Mouse (Mus musculus) liver, embryonic 13.5 days (tissue): Measurements from ENCODE around the gene Cux1. TPM values are rescaled to one million over a fixed set of nuclear protein-coding genes. Genes with fewer than 3 reads are reported as not detected.
A peak's percentile ranks its signal among the peaks of the same experiment; 100 is the strongest.
"Not testable (repeated sequence)": the region's sequence is repeated elsewhere in the genome, so short reads cannot be mapped to it uniquely, and the experiment has no call there.

Experiments used
- ATAC-seq: fragments of 200-750 bp; cut with Nextera tagmentation; 2 replicates; pipeline ENCODE4 v1.8.0; 2017; ENCODE audit warnings: low read depth, mild to moderate bottlenecking, moderate number of reproducible peaks, moderate library complexity
- DNase-seq: peaks from one replicate; pipeline ENCODE4 v3.0.0; 2022
- H3K27ac ChIP-seq: fragments of 300-500 bp; sonication (generic); 2 replicates; pipeline ENCODE4 v1.5.1; 2015; ENCODE audit warnings: moderate library complexity, mild to moderate bottlenecking, inconsistent platforms
- H3K27me3 ChIP-seq: fragments of 300-500 bp; sonication (generic); 2 replicates; pipeline ENCODE4 v1.6.1; 2015; ENCODE audit warnings: mild to moderate bottlenecking, inconsistent platforms
- H3K36me3 ChIP-seq: fragments of 300-500 bp; sonication (generic); 2 replicates; pipeline ENCODE4 v1.6.1; 2015; ENCODE audit warnings: mild to moderate bottlenecking, inconsistent platforms
- H3K4me1 ChIP-seq: fragments of 300-500 bp; sonication (generic); replicated peaks from 2 replicates; pipeline ENCODE4 v1.6.1; 2015; ENCODE audit warnings: inconsistent platforms
- H3K4me2 ChIP-seq: fragments of 300-500 bp; sonication (generic); 2 replicates; pipeline ENCODE4 v1.6.1; 2015; ENCODE audit warnings: inconsistent platforms, mild to moderate bottlenecking, moderate library complexity
- H3K4me3 ChIP-seq: fragments of 300-500 bp; sonication (generic); replicated peaks from 2 replicates; pipeline ENCODE4 v1.5.1; 2015; ENCODE audit warnings: mild to moderate bottlenecking, inconsistent platforms
- H3K9ac ChIP-seq: fragments of 300-500 bp; sonication (generic); 2 replicates; pipeline ENCODE4 v1.6.1; 2015; ENCODE audit warnings: mild to moderate bottlenecking, inconsistent platforms
- H3K9me3 ChIP-seq: fragments of 300-500 bp; sonication (generic); replicated peaks from 2 replicates; pipeline ENCODE4 v1.6.1; 2016; ENCODE audit warnings: inconsistent platforms
- WGBS: fragments of 180-500 bp; shearing (Covaris S2); methylation state at CpG from one replicate; pipeline ENCODE4 v1.1.7; 2015; ENCODE audit not compliant: insufficient replicate concordance; 5-methylcytosine and 5-hydroxymethylcytosine counted together
- polyA plus RNA-seq: library from polyadenylated mRNA; unstranded; fragments of >200 nt; fragmentation: Nextera tagmentation; extraction: Ambion mirVana; gene quantifications from 2 replicates; pipeline ENCODE4 v1.2.1, GENCODE M21; 2015

The Cux1 gene
- polyA plus RNA-seq, 1 experiment from 2014 or later: 16.6 TPM

DNA sequence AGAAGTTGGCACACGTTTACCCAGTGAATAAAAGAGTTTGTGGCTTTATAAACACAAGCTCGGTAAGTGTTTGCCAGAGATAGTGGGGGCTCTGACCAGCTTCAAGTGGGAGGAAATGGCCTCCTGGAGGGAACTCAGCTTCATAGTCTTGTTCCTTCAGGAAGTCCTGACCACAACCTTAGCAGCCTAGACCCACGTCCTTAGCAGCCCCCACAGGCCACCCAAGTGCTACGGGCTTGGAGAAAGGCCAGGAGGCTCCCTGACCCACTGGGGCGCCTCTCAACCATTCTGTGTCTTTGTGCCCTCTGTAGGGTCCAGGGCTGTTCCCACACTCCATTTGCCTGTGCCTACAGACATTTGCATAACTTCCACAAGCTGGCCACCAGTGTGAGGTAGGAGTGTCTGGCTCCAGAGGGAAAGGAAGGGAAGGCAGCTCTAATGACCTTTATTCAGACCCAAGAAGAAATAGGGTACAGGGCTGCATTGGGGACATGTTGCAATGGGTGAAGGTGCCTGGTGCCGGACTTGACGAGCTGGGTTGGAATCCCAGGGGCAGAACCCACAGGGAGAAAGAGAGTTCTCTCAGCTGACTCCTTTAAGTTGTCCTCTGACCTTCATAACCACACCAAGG is 340.9 kb downstream of the Cux1 start:
- WGBS: 32% methylated on average over 7 of the region's 7 CpGs
- no peak overlapping the region for H3K9ac ChIP-seq
- no peak overlapping the region for H3K27ac ChIP-seq
- H3K36me3 ChIP-seq: 0 out of 2 replicates have a peak, but pooled peaks cover 2% of the 10 kb centered on the region
- ATAC-seq (no peak), DNase-seq (no peak)
- 0 out of 2 replicates have a peak, but pooled peaks cover 8% of the 10 kb centered on the region for H3K4me1 ChIP-seq
- H3K9me3 ChIP-seq: no peaks in the 10 kb centered on the region
- H3K4me3 ChIP-seq: no peak overlapping the region
- peaks cover 2% of the 10 kb centered on the region; the same call in 1 of the 2 replicates for H3K27me3 ChIP-seq
- no peak overlapping the region for H3K4me2 ChIP-seq

DNA sequence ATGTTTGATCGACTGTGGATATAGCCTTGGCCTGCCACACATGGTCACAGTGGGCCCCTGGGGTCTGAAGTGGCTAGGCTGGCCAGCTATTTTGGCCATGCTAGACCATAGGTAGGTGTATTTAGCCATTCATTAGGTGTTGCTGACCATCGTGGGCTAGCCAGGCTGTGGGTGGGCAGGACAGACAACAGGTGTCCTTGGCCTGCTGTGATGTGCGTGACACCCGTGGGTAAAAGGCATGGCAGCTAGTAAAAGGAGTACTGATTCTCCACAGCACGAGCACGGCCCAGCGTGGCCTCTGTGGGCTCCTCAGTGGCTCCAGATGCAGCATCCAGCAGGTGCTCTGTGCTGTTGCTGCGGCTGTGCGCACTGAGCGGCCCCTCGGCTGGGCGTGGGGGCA is 348.7 kb downstream of the Cux1 start:
- Histone ChIP-seq H3K27me3 (no peaks in the 10 kb centered on the region), H3K4me2 (no peak overlapping the region), H3K36me3 (no peaks in the 10 kb centered on the region), H3K4me3 (no peak overlapping the region), H3K9ac (no peak overlapping the region), H3K9me3 (0 out of 2 replicates have a peak, but pooled peaks cover 8% of the 10 kb centered on the region), H3K4me1 (peaks cover 8% of the 10 kb centered on the region; the same call in 1 of the 2 replicates), H3K27ac (no peak overlapping the region)
- DNase-seq (no peak), ATAC-seq (no peak)
- WGBS: 75% methylated on average over 12 of the region's 12 CpGs

DNA sequence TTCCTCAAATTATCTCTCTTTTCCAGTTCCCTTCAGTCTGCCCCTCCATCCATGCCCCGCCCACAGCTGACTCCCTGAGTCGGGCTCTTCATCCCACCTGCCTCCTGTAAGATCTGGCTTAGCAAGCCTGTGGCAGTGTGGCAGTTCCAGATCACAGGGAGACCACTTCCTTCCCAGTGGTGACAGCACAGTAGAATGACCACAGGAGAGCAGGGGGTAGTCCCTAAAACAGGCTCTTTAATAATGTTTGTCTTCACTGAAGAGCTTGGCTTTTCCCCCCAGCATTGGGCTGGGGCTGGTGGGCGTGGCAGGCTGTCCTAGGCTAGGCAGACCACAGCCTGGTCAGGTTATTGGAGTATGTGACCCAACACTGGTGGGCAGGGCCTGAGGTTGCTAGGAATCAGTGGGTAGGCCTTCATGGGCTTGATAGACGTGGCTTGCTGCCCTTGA is 349.3 kb downstream of the Cux1 start:
- WGBS: 37% methylated on average over 4 of the region's 4 CpGs

DNA sequence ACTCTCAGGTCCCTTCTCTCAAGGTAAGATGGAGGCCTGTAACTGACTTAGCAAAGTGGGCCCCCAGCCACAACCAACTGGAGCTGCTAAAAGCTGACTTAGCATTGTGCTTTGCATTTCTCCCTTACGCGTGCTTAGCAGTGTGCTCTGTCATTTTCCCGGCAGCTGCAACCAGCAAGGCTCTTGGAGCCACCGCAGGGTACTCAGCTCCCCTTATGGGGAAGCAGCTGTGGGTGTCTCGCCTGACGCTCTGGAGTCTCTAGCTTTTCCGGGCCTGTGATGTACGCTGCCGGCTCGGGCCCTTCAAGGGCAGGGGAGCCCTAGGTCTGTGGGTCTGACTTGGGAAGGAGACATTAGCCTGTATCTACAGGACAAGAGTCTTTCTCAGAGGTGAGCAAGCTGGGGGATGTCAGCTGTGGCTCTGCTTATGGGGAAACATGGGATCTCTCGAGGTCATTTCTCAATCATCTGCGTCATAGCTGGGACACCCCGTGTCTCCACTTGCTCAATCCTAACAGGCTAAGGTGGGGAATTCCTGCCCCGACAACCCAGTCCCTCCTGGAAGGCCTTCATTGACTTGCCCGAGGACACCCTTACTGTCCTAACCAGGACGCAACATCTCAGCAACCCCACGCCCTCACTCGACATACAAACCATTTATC is 350.2 kb downstream of the Cux1 start:
- H3K27me3 ChIP-seq: no peaks in the 10 kb centered on the region
- WGBS: 60% methylated on average over 18 of the region's 18 CpGs
- 0 out of 2 replicates have a peak, but pooled peaks cover 8% of the 10 kb centered on the region for H3K9me3 ChIP-seq
- H3K4me2 ChIP-seq: no peak overlapping the region
- DNase-seq: no peak
- no peaks in the 10 kb centered on the region for H3K36me3 ChIP-seq
- ATAC-seq: no peak
- no peak overlapping the region for H3K9ac ChIP-seq
- no peak overlapping the region for H3K4me3 ChIP-seq
- H3K4me1 ChIP-seq: peaks cover 8% of the 10 kb centered on the region; the same call in 1 of the 2 replicates
- H3K27ac ChIP-seq: no peak overlapping the region

More for the DNA sequence above, 349.3 kb downstream of the Cux1 start:
- no peaks in the 10 kb centered on the region for H3K36me3 ChIP-seq
- no peak for DNase-seq
- H3K9ac ChIP-seq: no peak overlapping the region
- H3K4me2 ChIP-seq: no peak overlapping the region
- H3K4me3 ChIP-seq: no peak overlapping the region
- H3K27me3 ChIP-seq: no peaks in the 10 kb centered on the region
- no peak for ATAC-seq
- no peak overlapping the region for H3K27ac ChIP-seq
- H3K4me1 ChIP-seq: peaks cover 8% of the 10 kb centered on the region; the same call in 1 of the 2 replicates
- H3K9me3 ChIP-seq: 0 out of 2 replicates have a peak, but pooled peaks cover 8% of the 10 kb centered on the region

DNA sequence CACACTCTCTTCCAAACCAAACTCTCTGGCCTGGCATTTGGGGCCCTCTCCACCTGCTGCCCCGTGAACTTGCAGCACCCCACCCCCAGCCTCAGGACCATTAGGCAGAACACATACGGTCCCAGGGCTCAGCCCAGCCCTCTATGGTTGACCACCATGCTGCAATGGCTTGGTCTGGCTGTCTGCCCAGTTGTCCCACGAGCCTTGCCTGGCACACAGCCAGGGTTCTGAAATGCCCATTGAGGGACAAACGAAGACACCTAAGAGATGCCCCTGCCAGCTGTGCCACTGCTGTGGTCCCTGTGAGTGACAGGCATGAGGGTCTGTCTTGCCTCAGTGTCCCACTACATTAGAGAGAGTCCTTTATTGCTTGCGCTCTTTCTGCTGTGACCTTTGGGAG is 351.3 kb downstream of the Cux1 start:
- H3K27ac ChIP-seq: no peak overlapping the region
- 73% methylated on average over 5 of the region's 5 CpGs for WGBS
- ATAC-seq: no peak
- peaks cover 8% of the 10 kb centered on the region; the same call in 1 of the 2 replicates for H3K4me1 ChIP-seq
- no peaks in the 10 kb centered on the region for H3K36me3 ChIP-seq
- no peak for DNase-seq
- no peaks in the 10 kb centered on the region for H3K27me3 ChIP-seq
- H3K4me2 ChIP-seq: no peak overlapping the region
- H3K4me3 ChIP-seq: no peak overlapping the region
- H3K9me3 ChIP-seq: 0 out of 2 replicates have a peak, but pooled peaks cover 8% of the 10 kb centered on the region
- no peak overlapping the region for H3K9ac ChIP-seq

DNA sequence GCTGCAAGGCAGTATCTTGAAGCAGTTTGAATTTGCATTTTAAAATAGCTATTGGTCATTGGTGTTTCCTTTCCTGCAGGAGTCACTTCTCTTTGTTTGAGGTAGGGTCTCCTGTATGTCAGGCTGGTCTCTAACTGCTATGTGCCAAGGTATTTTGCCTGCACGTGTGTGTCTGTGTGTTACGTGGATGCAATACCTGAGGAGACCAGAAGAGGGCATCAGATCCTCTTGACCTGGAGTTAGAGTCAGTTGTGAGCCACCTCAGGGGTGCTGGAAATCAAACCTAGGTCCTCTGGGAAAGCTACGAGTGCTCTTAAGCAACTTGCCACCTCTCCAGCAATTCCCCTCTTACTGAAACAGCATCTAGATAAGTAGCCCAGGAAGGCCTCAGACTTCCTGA is 352.1 kb downstream of the Cux1 start:
- Histone ChIP-seq H3K9me3 (0 out of 2 replicates have a peak, but pooled peaks cover 8% of the 10 kb centered on the region), H3K27me3 (no peaks in the 10 kb centered on the region), H3K36me3 (no peaks in the 10 kb centered on the region), H3K27ac (no peak overlapping the region), H3K4me3 (no peak overlapping the region), H3K9ac (no peak overlapping the region), H3K4me1 (peaks cover 8% of the 10 kb centered on the region; the same call in 1 of the 2 replicates), H3K4me2 (no peak overlapping the region)
- no peak for DNase-seq
- ATAC-seq: no peak
- 80% methylated on average over 3 of the region's 3 CpGs for WGBS

DNA sequence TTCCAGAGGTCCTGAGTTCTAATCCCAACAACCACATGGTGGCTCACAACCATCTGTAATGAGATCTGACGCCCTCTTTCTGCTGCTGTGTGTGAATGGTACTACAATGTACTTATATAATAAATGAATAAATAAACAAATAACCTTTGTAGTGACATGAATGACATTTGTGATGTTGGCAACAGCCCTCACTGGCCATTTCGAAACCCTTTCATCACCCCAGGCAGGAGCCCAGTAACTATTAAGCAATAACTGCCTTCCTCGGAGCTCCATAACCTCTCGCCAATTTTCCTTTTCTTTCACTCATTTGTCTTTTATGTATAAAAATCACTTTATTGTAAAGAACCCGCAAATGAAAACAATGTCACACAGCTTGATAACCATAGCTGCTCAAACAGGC is 353.6 kb downstream of the Cux1 start:
- no peak overlapping the region for H3K27ac ChIP-seq
- H3K9ac ChIP-seq: no peak overlapping the region
- H3K4me3 ChIP-seq: no peak overlapping the region
- H3K9me3 ChIP-seq: 0 out of 2 replicates have a peak, but pooled peaks cover 8% of the 10 kb centered on the region
- no peak overlapping the region for H3K4me2 ChIP-seq
- no peaks in the 10 kb centered on the region for H3K27me3 ChIP-seq
- no peaks in the 10 kb centered on the region for H3K36me3 ChIP-seq
- H3K4me1 ChIP-seq: peaks cover 8% of the 10 kb centered on the region; the same call in 1 of the 2 replicates
- ATAC-seq (no peak), DNase-seq (no peak)
- WGBS: 57% methylated on average over 5 of the region's 5 CpGs

DNA sequence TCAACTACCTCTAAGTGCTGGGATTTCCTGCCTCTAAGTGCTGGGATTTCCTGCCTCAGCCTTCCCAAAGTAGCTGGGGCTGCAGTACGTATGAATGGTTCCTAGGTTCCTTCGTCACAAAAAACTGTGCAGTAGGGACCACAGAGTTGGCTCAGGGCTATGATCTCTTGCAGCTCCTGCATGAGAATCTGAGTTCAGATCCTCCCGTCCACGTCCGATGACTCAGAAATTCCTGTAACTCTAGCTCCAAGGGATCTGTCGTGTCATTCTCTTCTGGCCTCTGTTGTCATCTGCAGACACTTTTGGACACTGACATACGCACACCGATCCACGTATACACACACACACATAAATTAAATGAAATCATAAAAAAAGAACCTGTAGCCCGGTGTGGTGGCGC is 354.6 kb downstream of the Cux1 start:
- Histone ChIP-seq H3K27ac (no peak overlapping the region), H3K27me3 (no peaks in the 10 kb centered on the region), H3K4me3 (no peak overlapping the region), H3K9ac (no peak overlapping the region), H3K9me3 (0 out of 2 replicates have a peak, but pooled peaks cover 8% of the 10 kb centered on the region), H3K36me3 (no peaks in the 10 kb centered on the region), H3K4me2 (no peak overlapping the region), H3K4me1 (0 out of 2 replicates have a peak, but pooled peaks cover 2% of the 10 kb centered on the region)
- DNase-seq (no peak), ATAC-seq (no peak)
- 72% methylated on average over 11 of the region's 11 CpGs for whole genome bisulfite sequencing

DNA sequence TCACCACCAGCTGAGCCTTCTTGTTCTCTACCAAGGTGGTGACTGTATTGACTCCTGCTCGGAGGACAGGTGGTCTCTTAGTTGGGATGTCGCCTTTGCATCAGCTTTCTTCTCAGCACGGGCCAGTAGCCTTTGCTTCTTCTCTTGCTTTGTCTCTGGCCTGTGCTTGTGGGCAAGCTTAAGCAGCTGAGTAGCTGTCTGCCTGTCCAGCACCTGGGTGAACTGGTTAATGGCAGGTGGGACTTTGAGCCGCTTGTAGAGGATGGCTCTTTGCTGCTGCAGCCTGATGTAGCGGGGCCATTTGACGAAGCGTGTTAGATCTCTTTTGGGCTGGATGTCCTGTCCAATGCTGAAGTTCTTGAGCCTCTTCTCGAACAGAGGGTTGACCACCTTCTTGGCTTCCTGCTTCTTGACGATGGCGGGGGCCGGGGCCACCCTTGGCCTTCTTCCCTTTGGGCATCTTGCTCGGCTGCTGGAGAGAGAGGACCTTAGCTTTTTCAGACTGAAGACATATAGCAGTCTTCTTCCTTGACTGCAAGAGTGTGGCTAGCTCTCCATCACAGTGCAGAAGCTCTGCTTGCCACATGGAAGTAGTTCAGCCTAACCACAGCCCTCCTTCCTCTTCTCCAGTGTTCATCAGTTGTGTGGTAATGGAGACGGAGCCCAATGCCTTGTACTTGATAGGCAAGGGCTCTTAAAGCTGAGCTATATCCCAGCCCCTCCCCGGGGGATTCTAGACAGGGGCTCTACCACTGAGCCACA is 355.8 kb downstream of the Cux1 start:
- not testable (repeated sequence) for ATAC-seq, DNase-seq
- WGBS: 59% methylated on average over 14 of the region's 14 CpGs

DNA sequence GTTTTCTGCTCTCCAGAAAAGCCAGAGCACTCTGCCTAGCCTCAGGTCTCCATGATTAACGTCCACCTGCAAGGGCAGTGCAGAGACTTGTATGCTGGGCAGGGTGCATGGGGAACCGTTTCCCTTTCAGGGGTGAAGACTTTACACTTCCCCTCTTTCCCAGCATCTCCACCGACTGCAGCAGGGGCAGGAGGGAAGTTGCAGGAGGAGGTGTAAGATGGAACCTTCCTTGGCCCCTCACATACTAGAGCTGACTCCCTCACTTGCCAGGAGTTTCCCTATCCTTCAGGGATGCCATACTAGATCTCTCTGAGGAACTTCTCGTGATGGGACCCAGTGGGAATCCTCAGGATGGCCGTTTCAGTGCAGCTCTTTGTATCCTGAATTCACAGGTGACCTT is 356.7 kb downstream of the Cux1 start:
- 32% methylated on average over 5 of the region's 5 CpGs for WGBS
- DNase-seq (no peak), ATAC-seq (no peak)
- Histone ChIP-seq H3K9ac (no peak overlapping the region), H3K27me3 (no peaks in the 10 kb centered on the region), H3K4me2 (no peak overlapping the region), H3K27ac (no peak overlapping the region), H3K36me3 (no peaks in the 10 kb centered on the region), H3K4me1 (no peaks in the 10 kb centered on the region), H3K9me3 (0 out of 2 replicates have a peak, but pooled peaks cover 4% of the 10 kb centered on the region), H3K4me3 (no peak overlapping the region)

More for the DNA sequence above, 355.8 kb downstream of the Cux1 start:
- not testable (repeated sequence) for H3K36me3 ChIP-seq, H3K4me1 ChIP-seq, H3K9ac ChIP-seq, H3K4me3 ChIP-seq, H3K27ac ChIP-seq, H3K9me3 ChIP-seq, H3K27me3 ChIP-seq, H3K4me2 ChIP-seq

DNA sequence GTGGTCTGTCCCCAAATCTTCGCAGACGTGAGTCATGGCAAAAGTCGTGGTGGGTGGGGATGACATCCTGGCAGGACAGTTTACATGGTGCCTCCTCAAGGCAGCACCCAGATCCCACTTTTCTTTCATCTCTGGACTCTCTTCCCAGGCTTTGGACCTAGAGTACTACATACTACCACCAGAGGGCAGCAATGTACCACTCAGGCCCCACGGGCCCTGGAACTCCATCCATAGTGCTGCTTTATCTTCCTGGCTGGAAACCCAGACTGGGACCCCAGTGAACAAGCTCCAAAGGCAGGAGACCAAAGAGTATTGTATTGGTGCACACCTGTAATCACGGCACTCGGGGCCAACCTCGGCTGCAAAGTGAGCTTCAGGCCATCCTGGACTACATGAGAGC is 365.5 kb downstream of the Cux1 start:
- Histone ChIP-seq H3K27me3 (no peaks in the 10 kb centered on the region), H3K36me3 (peaks cover 5% of the 10 kb centered on the region), H3K9me3 (no peaks in the 10 kb centered on the region), H3K27ac (no peak overlapping the region), H3K4me2 (no peak overlapping the region), H3K4me3 (no peak overlapping the region), H3K9ac (no peak overlapping the region), H3K4me1 (peaks cover 20% of the 10 kb centered on the region)
- DNase-seq (peak; percentile 36), ATAC-seq (no peak)
- 28% methylated on average over 7 of the region's 7 CpGs for WGBS
